Mouse (Mus musculus) spleen, postnatal 10 days (tissue): ENCODE results near the gene Suv39h2.

Experiments used
- DNase-seq, 2 experiments: peaks; one replicate each; pipeline ENCODE4 v3.0.0; 2021 to 2022; ENCODE audit warnings: low spot score in 2 of 2

Gene Suv39h2

GRCm38 (mm10) chr2:3474861-3475283, at the start of gene Suv39h2:
Gene Suv39h2, minus strand, starts transcription at chr2:3475031.
- peak; percentile 97 to 98 for DNase-seq

GRCm38 (mm10) chr2:3522558-3522957, 47.7 kb upstream of the Suv39h2 start:
- no peak for DNase-seq

- DNase-seq: peak; percentile 94
These were observed 38.0 kb upstream of the Suv39h2 start, which contains the start of the genes Gm45902, Hspa14 and Cdnf for GRCm38 (mm10) chr2:3512552-3513454. Gene Gm45902, minus strand, starts transcription at chr2:3512790. Gene Hspa14, minus strand, starts transcription at chr2:3512814. Gene Cdnf, plus strand, starts transcription at chr2:3513030.

GRCm38 (mm10) chr2:3512076-3512475, 37.2 kb upstream of the Suv39h2 start:
- peak in 1 of 2 experiments; percentile 72 for DNase-seq

- DNase-seq: no peak
These were observed 26.1 kb upstream of the Suv39h2 start for GRCm38 (mm10) chr2:3500886-3501285.

GRCm38 (mm10) chr2:3499543-3499942, 24.7 kb upstream of the Suv39h2 start:
- no peak for DNase-seq

- no peak for DNase-seq
These were observed 19.1 kb upstream of the Suv39h2 start for GRCm38 (mm10) chr2:3493833-3494409.

GRCm38 (mm10) chr2:3489816-3490215, 15.0 kb upstream of the Suv39h2 start:
- no peak for DNase-seq

- DNase-seq: no peak
These were observed 5.4 kb upstream of the Suv39h2 start for GRCm38 (mm10) chr2:3480239-3480638.

- DNase-seq: peak in 1 of 2 experiments; percentile 17
These were observed 968 bp upstream of the Suv39h2 start for GRCm38 (mm10) chr2:3475746-3476251.

GRCm38 (mm10) chr2:3474361-3474805, 448 bp downstream of the Suv39h2 start:
- DNase-seq: peak; percentile 47 to 70

GRCm38 (mm10) chr2:3473891-3474290, 940 bp downstream of the Suv39h2 start:
- DNase-seq: no peak

GRCm38 (mm10) chr2:3456590-3456989, 18.2 kb downstream of the Suv39h2 start:
- peak in 1 of 2 experiments; percentile 23 for DNase-seq

GRCm38 (mm10) chr2:3453096-3453495, 21.7 kb downstream of the Suv39h2 start:
- DNase-seq: no peak

- no peak for DNase-seq
These were observed 25.4 kb downstream of the Suv39h2 start for GRCm38 (mm10) chr2:3449431-3449830.

- no peak for DNase-seq
These were observed 28.8 kb downstream of the Suv39h2 start for GRCm38 (mm10) chr2:3445984-3446383.

- no peak for DNase-seq
These were observed 30.6 kb downstream of the Suv39h2 start for GRCm38 (mm10) chr2:3444206-3444605.

- no peak for DNase-seq
These were observed 36.9 kb downstream of the Suv39h2 start for GRCm38 (mm10) chr2:3437956-3438355.

GRCm38 (mm10) chr2:3435369-3436061, 39.3 kb downstream of the Suv39h2 start:
- DNase-seq: no peak

- no peak for DNase-seq
These were observed 43.9 kb downstream of the Suv39h2 start for GRCm38 (mm10) chr2:3430956-3431355.

GRCm38 (mm10) chr2:3424579-3424910, 50.3 kb downstream of the Suv39h2 start:
- no peak for DNase-seq
